Mouse (Mus musculus) myocyte (in vitro differentiated cells): ENCODE measurements around the gene Amigo1.

ENCODE experiments used
- E2F4 ChIP-seq: IDR thresholded peaks from one replicate; pipeline ENCODE4 v1.6.1; 2011; ENCODE audit warnings: mild to moderate bottlenecking, control low read depth, moderate library complexity; ENCODE audit not compliant: insufficient read depth
- POLR2A ChIP-seq: IDR thresholded peaks from one replicate; pipeline ENCODE4 v1.6.1; 2011; ENCODE audit warnings: low read depth, mild to moderate bottlenecking, control low read depth, moderate library complexity; ENCODE audit not compliant: insufficient read length
- REST ChIP-seq: IDR thresholded peaks from one replicate; pipeline ENCODE4 v1.6.1; 2011; ENCODE audit warnings: mild to moderate bottlenecking, control low read depth, moderate library complexity; ENCODE audit not compliant: insufficient read depth, insufficient read length
- SRF ChIP-seq: IDR thresholded peaks from one replicate; pipeline ENCODE4 v1.6.1; 2011; ENCODE audit warnings: low read depth; ENCODE audit not compliant: control insufficient read depth, insufficient read length

- TF ChIP-seq POLR2A (no peak), SRF (no peak), E2F4 (no peak), REST (no peak)
Observed at GRCm38 (mm10) chr3:108147386-108148235, 38.5 kb upstream of the Amigo1 start.
